In genomic region chr6:97144359-97144758, GRCm38 (mm10) we compare ENCODE assay signal across 10 mouse cellular contexts. TPM values are rescaled to one million over a fixed set of nuclear protein-coding genes. Genes with fewer than 3 reads are reported as not detected.
DNase-seq lines count a peak whose midpoint lies in the region; ATAC-seq lines count a peak whose summit lies in the region.
"Had no signal": no experiment of that assay in that cellular context is flagged by ENCODE, and none has a peak within 500 bp of the region (broad histone marks: within the 10 kb centered on the region; RNA-seq: fewer than 3 reads in every experiment).

No protein-coding gene starts in this region.

- H3K4me1 ChIP-seq in heart, embryonic 10.5 days, result peaks cover 30% of the 10 kb centered on the region
- peaks cover 17% of the 10 kb centered on the region for H3K4me1 ChIP-seq in hindbrain, embryonic 14.5 days (replicated peaks; ENCODE audit: control insufficient read depth, insufficient read depth, low read length)

- no peak overlapping the region for H3K4me2 ChIP-seq in hindbrain, embryonic 14.5 days (replicated peaks)
- H3K4me2 ChIP-seq: limb, embryonic 15.5 days had no signal

- peaks cover 28% of the 10 kb centered on the region for H3K36me3 ChIP-seq in heart, embryonic 10.5 days
- no peaks in the 10 kb centered on the region for H3K36me3 ChIP-seq in hindbrain, embryonic 14.5 days (replicated peaks; ENCODE audit: control insufficient read depth, insufficient read depth)

- no peak overlapping the region for H3K4me3 ChIP-seq in heart, embryonic 10.5 days
- H3K4me3 ChIP-seq in hindbrain, embryonic 14.5 days (replicated peaks; ENCODE audit: low read length), result no peak overlapping the region
- H3K4me3 ChIP-seq: limb, embryonic 15.5 days had no signal

- WGBS in heart, embryonic 10.5 days, result 29% methylated on average over 7 of the region's 7 CpGs
- 33% methylated on average over 7 of the region's 7 CpGs for WGBS in hindbrain, embryonic 14.5 days

- H3K27me3 ChIP-seq in heart, embryonic 10.5 days (ENCODE audit: insufficient read depth, poor library complexity, severe bottlenecking), result no peaks in the 10 kb centered on the region
- no peaks in the 10 kb centered on the region for H3K27me3 ChIP-seq in hindbrain, embryonic 14.5 days (ENCODE audit: control insufficient read depth, insufficient read depth, low read length)
- H3K27me3 ChIP-seq: limb, embryonic 15.5 days had no signal

- H3K9ac ChIP-seq in hindbrain, embryonic 14.5 days, result no peak overlapping the region
- H3K9ac ChIP-seq: limb, embryonic 15.5 days had no signal

- peak overlapping the region; percentile 45; the same call in 1 of the 2 replicates for H3K27ac ChIP-seq in heart, embryonic 10.5 days
- no peak overlapping the region for H3K27ac ChIP-seq in hindbrain, embryonic 14.5 days
- H3K27ac ChIP-seq: limb, embryonic 15.5 days had no signal

- ATAC-seq in erythroid progenitor cell, adult 5-6 weeks (replicated peaks; ENCODE audit: low FRiP score, poor library complexity, severe bottlenecking), result no peak
- ATAC-seq in hindbrain, embryonic 14.5 days (ENCODE audit: low FRiP score), result no peak

- peak; percentile 41 for DNase-seq in ZHBTc4 (ENCODE audit: low read depth, low spot score)
- DNase-seq in adrenal gland, adult 8-10 months, result peak; percentile 87
- DNase-seq in heart, embryonic 10.5 days (ENCODE audit: low spot score), result no peak
- DNase-seq in kidney, postnatal 36 days, result peak; percentile 75 to 83
- DNase-seq in spleen, postnatal 10 days (ENCODE audit: low spot score in 2 of 2), result no peak
- DNase-seq in T-cell, adult 2 months (ENCODE audit: low spot score), result no peak
- DNase-seq in hindbrain, embryonic 14.5 days (ENCODE audit: low spot score), result no peak
- DNase-seq: cerebellum, postnatal 25 days had no signal

- no peaks in the 10 kb centered on the region for H3K9me3 ChIP-seq in heart, embryonic 10.5 days
- no peaks in the 10 kb centered on the region; the same call in 1 of the 2 replicates for H3K9me3 ChIP-seq in hindbrain, embryonic 14.5 days (ENCODE audit: control insufficient read depth, low read length)
- H3K9me3 ChIP-seq: limb, embryonic 15.5 days had no signal

RNA-seq across cellular contexts. Expression of gene Eogt, which starts 4.6 kb away (rescaled TPM):
- total RNA-seq in adrenal gland, adult 8-10 months (2022), result 10 to 100 TPM; 31.5 to 56.0 (median 44.0) TPM
- polyA plus RNA-seq in heart, embryonic 10.5 days (2016; fragmentation: Nextera tagmentation; extraction: Ambion mirVana), result 11.2 and 14.9 TPM in 2 replicates
- 2.2 and 5.4 TPM in 2 replicates for total RNA-seq in erythroid progenitor cell, adult 5-6 weeks (2015; ENCODE audit: low replicate concordance)
- 1.0 and 2.2 TPM in 2 replicates for total RNA-seq in erythroid progenitor cell, adult 5-6 weeks (2017; ENCODE audit: low replicate concordance)
- polyA plus RNA-seq in hindbrain, embryonic 14.5 days (2014; fragmentation: Nextera tagmentation; extraction: Ambion mirVana), result 9.8 and 10.8 TPM in 2 replicates

RNA-seq across cellular contexts. Expression of gene Tmf1, which starts 34.6 kb away (rescaled TPM):
- total RNA-seq in adrenal gland, adult 8-10 months (2022), result 10 to 100 TPM; 45.7 to 50.8 (median 47.5) TPM
- 23.8 and 24.0 TPM in 2 replicates for polyA plus RNA-seq in heart, embryonic 10.5 days (2016; fragmentation: Nextera tagmentation; extraction: Ambion mirVana)
- total RNA-seq in erythroid progenitor cell, adult 5-6 weeks (2015; ENCODE audit: low replicate concordance), result 18.0 and 21.3 TPM in 2 replicates
- total RNA-seq in erythroid progenitor cell, adult 5-6 weeks (2017; ENCODE audit: low replicate concordance), result 107 and 142 TPM in 2 replicates
- 39.8 and 40.5 TPM in 2 replicates for polyA plus RNA-seq in hindbrain, embryonic 14.5 days (2014; fragmentation: Nextera tagmentation; extraction: Ambion mirVana)

Comparison
In these comparisons a context has a peak if more than half of its experiments do, and no peak if none do; other contexts are left out.
1. DNase-seq: peak in ZHBTc4 (single experiment), adrenal gland, adult 8-10 months (single experiment) and kidney, postnatal 36 days (2 of 2); none in heart, embryonic 10.5 days (single experiment), spleen, postnatal 10 days (0 of 2), T-cell, adult 2 months (single experiment) and hindbrain, embryonic 14.5 days (single experiment).
2. RNA of gene Eogt, which starts 4.6 kb away (total RNA-seq): 31.5 to 56.0 TPM in adrenal gland, adult 8-10 months; 1.0 to 5.4 TPM in erythroid progenitor cell, adult 5-6 weeks; every median in the first group is over 4 times any median in the second.